Mouse (Mus musculus): ENCODE results near the gene Plin4.
"Not testable (repeated sequence)": the region's sequence is repeated elsewhere in the genome, so short reads cannot be mapped to it uniquely, and the experiment has no call there.

The Plin4 gene

DNA sequence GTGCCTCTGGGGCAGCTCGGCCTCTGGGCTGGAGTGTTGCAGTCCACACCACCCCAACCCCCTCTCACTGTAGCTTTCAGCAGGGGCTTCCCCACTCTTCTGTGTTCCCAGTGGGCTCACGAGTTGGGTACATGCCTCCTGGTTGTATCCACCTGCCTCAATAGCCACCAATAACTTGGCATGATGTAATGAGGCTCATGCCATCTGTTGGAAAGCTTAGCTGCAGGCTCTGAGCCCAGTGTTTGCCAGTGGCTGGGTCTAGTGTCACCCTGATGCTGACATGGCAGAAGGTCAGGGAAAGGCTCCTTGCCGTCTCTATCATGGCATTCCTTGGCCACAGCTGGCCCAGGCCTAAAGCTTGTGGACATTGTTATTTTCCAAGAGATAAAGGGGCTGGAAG, 8.8 kb downstream of the Plin4 start:
- DNase-seq: no peak

- no peak for DNase-seq
Measured at GRCm38 (mm10) chr17:56098711-56099572, 10.7 kb downstream of the Plin4 start.

DNA sequence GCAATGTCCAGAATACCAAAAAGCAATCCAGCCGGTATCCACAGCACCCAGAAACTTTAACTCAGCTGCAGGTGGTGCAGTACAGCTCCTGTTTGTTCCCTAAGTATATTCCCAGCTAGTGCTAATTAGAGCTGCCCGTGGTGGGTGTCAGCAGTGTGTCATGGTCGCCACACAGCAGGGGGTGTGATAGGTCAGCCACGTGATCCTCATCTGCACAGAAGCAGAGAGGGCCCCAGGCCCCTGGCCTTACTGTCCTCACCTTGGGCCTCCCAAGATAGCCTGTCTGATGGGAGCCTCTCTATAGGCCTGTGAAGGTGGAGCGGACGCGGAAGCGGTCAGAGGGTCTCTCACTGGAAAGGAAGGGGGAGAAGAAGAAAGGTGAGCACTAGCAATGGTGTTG, 11.4 kb downstream of the Plin4 start:
- DNase-seq: no peak

DNA sequence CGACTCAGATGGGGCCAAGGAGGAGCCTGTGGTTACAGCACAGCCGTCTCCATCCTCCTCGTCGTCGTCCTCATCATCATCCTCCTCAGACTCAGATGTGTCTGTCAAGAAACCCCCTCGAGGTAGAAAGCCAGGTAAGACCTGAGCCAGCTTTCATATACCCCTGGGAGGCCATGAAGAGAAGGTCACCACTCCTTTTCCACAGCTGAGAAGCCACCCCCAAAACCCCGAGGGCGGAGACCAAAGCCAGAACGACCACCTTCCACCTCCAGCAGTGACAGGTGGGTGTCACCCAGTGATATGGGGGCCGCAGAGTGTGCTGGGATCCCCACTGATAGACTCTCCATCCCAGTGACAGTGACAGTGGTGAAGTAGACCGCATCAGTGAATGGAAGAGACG, 12.7 kb downstream of the Plin4 start:
- no peak for DNase-seq

- DNase-seq: no peak
Measured at GRCm38 (mm10) chr17:56092794-56093193, 16.8 kb downstream of the Plin4 start.

DNA sequence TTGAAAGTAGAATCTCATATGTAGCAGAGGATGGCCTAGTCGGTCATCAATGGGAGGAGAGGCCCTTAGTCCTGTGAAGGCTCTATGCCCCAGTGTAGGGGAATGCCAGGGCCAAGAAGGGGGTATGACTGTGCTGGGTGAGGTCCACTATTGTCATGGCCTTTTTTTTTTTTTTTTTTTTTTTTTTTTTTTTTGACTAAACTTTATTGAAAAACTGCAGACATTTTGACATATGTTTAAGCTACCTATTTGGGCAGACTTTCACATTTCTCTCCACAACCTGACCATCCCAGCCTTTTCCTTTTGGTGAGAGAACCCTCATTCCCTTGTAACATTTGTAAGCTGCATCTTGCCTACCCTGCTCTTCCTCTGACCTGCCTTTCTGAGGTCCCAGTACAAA, 17.3 kb downstream of the Plin4 start:
- no peak for DNase-seq

- peak; percentile 34 to 58 for DNase-seq
Measured at GRCm38 (mm10) chr17:56080781-56081585, 28.6 kb downstream of the Plin4 start.

DNA sequence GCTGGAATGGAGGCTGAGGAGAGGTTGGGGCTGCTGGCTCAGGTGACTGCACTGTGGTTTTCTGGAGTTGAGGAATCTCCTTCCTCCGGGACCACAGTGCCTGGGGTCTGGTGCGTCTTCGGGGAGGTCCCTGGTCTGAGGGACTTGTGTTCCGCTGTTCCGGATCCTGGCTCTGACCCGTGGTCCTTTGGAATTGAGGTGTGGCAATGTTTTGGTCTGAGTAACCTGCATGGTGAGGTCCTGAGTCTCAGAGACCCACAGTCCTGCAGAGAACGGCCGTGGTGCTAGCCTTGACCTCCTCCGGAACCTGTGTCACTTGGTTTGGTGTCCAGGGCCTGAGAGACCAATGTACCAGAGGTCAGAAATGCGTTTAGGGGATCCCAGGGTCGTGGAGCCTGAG, 29.7 kb downstream of the Plin4 start:
- peak in 1 of 2 experiments; percentile 15 for DNase-seq

- peak; percentile 100 for DNase-seq
Measured at GRCm38 (mm10) chr17:56078880-56079795, 30.5 kb downstream of the Plin4 start, which contains the start of gene Hdgfl2. TSS of gene Hdgfl2 (plus strand) at chr17:56079634.

DNA sequence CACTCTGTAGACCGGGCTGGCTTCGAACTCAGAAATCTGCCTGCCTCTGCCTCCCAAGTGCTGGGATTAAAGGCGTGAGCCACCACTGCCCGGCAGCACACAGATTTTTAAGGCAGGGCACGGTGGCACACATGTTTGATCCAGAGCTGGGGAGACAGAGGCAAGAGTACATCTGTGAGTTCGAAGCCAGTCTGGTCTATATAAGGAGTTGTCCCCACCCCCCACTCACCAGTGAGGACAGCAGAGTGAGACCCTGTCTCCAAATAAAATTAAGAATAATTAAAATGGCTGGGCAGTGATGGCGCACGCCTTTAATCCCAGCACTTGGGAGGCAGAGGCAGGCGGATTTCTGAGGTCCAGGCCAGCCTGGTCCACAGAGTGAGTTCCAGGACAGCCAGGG, 31.2 kb downstream of the Plin4 start:
- DNase-seq: not testable (repeated sequence)

GRCm38 (mm10) chr17:56077523-56077922, 32.1 kb downstream of the Plin4 start:
- DNase-seq: no peak

DNA sequence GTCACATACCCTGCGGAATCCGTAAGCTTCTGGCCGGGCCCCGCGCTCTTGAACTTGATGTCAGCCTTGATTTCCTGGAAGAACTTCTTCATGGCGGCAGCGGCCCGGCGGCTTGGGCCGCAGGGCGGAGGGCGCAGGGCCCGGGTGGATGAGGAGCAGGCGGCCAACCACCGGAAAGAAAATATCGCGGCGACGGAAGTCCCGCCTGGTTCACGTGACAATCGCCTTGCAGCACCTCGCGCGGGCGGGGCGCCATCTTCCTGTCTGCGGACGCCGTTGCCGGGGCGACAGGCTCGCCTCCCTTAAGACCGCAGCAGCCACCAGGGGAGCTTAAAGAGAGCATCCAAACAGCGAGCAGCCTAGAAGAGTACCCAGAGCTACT, 34.8 kb downstream of the Plin4 start, which contains the start of gene Ubxn6:
Ubxn6 (minus strand) TSS at position 202 of the 382 bp plus-strand sequence.
- peak; percentile 98 to 99 for DNase-seq

DNA sequence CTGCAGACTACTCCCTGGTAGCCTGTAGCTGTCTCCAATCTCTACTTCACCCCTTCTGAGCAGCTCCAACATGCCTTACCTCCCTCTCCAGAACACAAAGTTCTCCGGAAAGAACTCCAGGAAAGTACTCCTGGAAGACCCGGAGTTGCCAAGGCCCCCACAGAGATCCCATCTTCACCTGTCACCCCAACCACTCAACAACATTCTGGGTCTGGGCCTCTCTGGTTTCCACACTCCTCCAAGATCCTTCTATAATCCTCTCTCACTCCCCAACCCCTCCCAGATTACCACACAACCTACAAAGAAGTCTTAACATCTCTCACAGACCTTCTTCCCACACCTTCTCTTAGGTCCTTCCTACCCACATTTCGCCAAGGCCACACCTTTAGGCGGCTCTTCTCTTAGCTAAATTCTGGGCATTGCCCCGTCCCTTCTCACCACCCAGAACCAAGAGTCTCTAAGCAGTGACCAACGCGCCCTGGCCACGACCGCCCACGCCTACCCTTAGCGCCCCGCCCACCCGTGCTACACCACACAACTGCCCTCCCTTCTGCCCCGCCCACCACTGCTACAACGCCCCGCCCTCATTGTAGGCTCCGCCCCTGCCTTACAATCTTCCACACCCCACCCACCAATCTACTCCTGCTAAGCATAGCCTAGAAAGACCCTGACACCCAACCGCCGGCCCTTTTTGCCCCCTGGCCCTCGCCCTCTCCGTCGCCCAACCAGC, 35.3 kb downstream of the Plin4 start:
- DNase-seq: peak; percentile 90 to 93

DNA sequence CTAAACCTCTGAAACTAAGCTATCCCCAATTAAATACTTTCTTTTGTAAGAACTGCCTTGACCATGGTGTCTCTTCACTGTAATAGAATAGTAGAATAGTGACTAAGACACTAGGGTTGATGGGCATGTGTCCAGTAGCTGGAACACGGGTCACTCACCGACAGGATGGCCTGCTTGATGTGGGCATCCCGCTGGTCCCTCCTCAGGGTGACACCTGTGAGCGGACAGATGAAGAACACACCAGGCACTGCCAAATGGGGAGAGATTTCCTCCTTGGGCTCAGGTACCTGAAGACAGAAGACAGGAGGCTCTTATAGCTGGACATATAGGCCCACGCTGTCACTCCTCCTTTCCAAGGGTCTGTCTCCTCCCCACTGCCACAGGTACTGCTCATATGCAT, 37.4 kb downstream of the Plin4 start:
- DNase-seq: no peak

- DNase-seq: no peak
Measured at GRCm38 (mm10) chr17:56071126-56071525, 38.5 kb downstream of the Plin4 start.

DNA sequence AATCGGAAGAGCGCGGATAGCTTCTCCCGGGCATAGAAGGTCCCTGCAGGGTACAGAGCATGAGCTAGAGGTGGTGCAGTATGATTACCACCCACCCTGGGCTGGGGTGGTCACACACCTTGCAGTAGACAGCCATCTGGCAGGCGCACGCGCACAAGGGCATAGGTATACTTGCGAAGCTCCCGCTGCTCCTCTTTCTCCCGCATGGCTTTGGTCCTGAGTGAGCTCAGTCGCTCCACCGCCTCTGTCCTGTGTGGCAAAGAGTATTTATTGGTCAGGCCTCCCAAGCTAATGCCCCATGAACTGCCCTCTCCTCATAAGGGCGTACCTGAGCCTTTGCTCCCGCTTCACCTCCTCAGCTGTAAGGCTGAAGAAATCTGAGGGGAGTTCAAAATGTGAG, 40.5 kb downstream of the Plin4 start:
- DNase-seq: no peak

GRCm38 (mm10) chr17:56066451-56066850, 43.2 kb downstream of the Plin4 start:
- DNase-seq: no peak

DNA sequence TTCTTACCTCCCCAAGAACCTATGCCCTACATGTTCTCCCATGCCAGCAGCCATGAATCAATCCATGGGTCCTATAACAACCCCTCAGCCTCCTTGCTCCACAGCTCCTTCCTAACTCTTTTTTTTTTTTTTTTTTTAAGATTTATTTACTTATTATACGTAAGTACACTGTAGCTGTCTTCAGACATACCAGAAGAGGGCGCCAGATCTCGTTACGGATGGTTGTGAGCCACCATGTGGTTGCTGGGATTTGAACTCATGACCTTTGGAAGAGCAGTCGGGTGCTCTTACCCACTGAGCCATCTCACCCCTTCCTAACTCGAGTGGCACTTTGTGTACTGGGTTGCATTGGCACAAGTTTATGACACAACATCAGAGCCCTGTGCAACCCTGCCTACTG, 43.9 kb downstream of the Plin4 start:
- DNase-seq: not testable (repeated sequence)

DNA sequence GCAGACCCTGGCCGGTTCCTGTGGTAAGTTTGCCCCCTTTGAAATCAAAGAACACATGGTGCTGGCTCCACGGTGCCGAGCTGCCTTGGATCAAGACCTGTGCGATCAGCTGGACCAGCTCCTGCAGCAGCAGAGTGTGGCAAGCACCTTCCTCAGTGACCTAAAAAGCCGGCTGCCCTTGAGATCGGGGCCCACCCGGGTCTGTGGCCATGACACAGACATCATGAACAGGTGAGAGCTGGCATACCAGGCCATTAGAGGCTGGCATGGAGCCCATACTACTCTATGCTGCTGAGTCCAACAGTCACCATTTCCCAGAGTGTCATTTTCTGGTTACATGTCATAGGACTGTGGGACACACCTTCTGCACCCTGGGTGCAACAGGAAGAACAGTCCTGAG, 47.5 kb downstream of the Plin4 start:
- DNase-seq: no peak

DNA sequence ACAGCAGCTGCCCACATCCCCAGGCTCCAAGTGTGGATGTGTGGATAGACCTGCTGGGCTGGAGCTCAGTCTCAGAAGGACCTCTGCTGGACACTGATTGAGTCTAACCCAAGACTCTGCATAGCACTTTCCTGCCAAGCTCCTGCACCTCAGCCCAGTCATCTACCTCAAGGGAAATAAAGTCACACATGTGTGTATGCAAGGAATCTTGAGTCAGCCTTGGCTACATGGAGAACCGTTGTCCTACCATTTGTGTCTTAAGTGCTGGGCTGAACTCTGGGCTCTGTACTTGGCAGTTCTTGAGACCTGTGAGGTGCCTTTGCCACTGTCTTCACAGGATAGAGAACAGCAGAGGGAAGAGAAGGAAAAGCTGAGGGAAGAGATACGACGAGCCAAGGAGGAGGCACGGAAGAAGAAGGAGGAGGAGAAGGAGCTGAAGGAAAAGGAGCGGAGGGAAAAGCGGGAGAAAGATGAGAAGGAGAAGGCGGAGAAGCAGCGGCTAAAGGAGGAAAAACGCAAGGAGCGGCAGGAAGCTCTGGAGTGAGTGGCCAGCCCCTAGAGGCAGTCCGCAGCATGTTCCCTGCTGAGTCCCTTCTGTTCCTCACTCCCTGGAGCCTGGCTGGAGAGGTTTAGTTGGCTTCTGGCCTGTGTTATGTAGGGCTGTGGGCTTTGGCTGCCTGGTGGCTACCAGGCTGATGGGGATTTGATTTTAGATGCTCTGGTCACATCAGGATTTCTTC, 52.1 kb downstream of the Plin4 start:
- DNase-seq: no peak

DNA sequence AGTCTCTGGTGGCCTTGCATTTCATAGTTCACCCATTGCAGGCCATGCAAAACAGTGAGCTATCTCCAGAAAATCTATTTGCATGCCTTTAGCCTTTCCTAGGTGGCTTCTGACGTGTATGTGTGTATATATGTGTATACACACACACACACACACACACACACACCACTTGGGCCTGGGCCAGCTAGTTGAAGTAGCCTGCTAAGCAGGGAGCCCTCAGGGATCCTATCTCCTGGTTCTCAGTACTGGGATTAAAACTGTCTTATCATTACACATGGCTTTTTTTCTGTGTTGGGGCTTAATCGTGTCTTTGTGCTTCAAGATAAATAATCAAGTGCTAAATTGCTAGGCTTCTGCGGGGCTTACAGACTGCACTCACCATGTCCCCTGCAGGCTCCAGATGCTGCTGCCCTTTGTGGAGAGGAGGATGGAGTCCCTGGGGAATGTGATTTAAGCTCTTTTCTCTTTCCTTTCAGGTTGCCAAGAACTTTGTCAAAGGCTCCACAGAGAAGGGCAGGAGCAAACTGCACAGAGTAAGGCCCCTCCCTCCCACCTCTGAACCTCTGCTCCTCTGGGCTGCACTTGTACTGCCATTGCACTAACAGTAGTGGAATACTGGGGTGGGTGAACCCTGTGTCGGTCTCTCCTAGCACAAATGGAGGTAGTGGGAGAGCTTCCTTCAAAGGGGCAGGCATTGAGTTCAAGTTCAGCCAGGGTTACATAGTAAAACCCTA, 53.5 kb downstream of the Plin4 start:
- DNase-seq: no peak

All from lung, postnatal 4 days (tissue).